Mouse (Mus musculus) left cerebral cortex, adult 9 months (tissue): ENCODE data around the gene Cd72.

Experiments used
- DNase-seq, 2 experiments: peaks; one replicate each; pipeline ENCODE4 v3.0.0; 2022; ENCODE audit warnings: low spot score in 2 of 2

The Cd72 gene

GRCm38 (mm10) chr4:43478906-43479832 is 24.7 kb upstream of the Cd72 start:
- DNase-seq = no peak

- no peak for DNase-seq
These were observed 24.1 kb upstream of the Cd72 start for GRCm38 (mm10) chr4:43478534-43478858.

- DNase-seq = peak; percentile 62 to 90
These were observed 23.6 kb upstream of the Cd72 start for GRCm38 (mm10) chr4:43477857-43478533.

- no peak for DNase-seq
These were observed 22.2 kb upstream of the Cd72 start for GRCm38 (mm10) chr4:43476604-43477003.

GRCm38 (mm10) chr4:43473636-43474035 is 19.2 kb upstream of the Cd72 start:
- no peak for DNase-seq

- no peak for DNase-seq
These were observed 15.9 kb upstream of the Cd72 start for GRCm38 (mm10) chr4:43470301-43470700.

- DNase-seq = no peak
These were observed 12.4 kb upstream of the Cd72 start for GRCm38 (mm10) chr4:43466872-43467271.

- DNase-seq = no peak
These were observed 11.5 kb upstream of the Cd72 start for GRCm38 (mm10) chr4:43465935-43466334.

GRCm38 (mm10) chr4:43463102-43463501 is 8.7 kb upstream of the Cd72 start:
- no peak for DNase-seq

GRCm38 (mm10) chr4:43457124-43457523 is 2.7 kb upstream of the Cd72 start:
- DNase-seq = no peak

- no peak for DNase-seq
These were observed 2.0 kb upstream of the Cd72 start for GRCm38 (mm10) chr4:43456470-43456869.

- DNase-seq = no peak
These were observed 1.0 kb downstream of the Cd72 start for GRCm38 (mm10) chr4:43453413-43453812.

GRCm38 (mm10) chr4:43452315-43452714 is 2.1 kb downstream of the Cd72 start:
- DNase-seq = no peak

- no peak for DNase-seq
These were observed 5.9 kb downstream of the Cd72 start for GRCm38 (mm10) chr4:43448554-43448953.

- no peak for DNase-seq
These were observed 7.2 kb downstream of the Cd72 start for GRCm38 (mm10) chr4:43447251-43447650.

GRCm38 (mm10) chr4:43443511-43443910 is 10.9 kb downstream of the Cd72 start:
- no peak for DNase-seq

- DNase-seq = peak; percentile 50 to 66
These were observed 11.7 kb downstream of the Cd72 start for GRCm38 (mm10) chr4:43442456-43443361.

- peak; percentile 98 to 100 for DNase-seq
These were observed 12.4 kb downstream of the Cd72 start for GRCm38 (mm10) chr4:43442044-43442443.

- no peak for DNase-seq
These were observed 12.8 kb downstream of the Cd72 start, which contains the start of gene Tesk1 for GRCm38 (mm10) chr4:43441639-43442038. Gene Tesk1, plus strand, starts transcription at chr4:43441939.

- no peak for DNase-seq
These were observed 21.6 kb downstream of the Cd72 start for GRCm38 (mm10) chr4:43432832-43433231.

- peak in 1 of 2 experiments; percentile 85 for DNase-seq
These were observed 22.7 kb downstream of the Cd72 start for GRCm38 (mm10) chr4:43431690-43432089.

- no peak for DNase-seq
These were observed 25.5 kb downstream of the Cd72 start, which contains the start of gene Fam166b for GRCm38 (mm10) chr4:43428946-43429345. Gene Fam166b, minus strand, starts transcription at chr4:43429134.
